Mouse (Mus musculus) mouse embryonic stem cell (cell line): ENCODE data around the gene C1qtnf5.

ENCODE experiments used
- in situ Hi-C, 2 experiments: fragments of 300-500 bp; cut with MboI; formaldehyde crosslinking; loops; 1 replicate in 1 of 2; 3 replicates in 1 of 2; pipeline ENCODE4 v1.14.3; 2019 to 2020; ENCODE audit warnings: low sequenced_read_pairs in 2 of 2, low pct_unique_long_range_greater_than_20kb in 1 of 2, mixed read lengths in 1 of 2; ENCODE audit not compliant: unreplicated experiment in 1 of 2

The C1qtnf5 gene

DNA sequence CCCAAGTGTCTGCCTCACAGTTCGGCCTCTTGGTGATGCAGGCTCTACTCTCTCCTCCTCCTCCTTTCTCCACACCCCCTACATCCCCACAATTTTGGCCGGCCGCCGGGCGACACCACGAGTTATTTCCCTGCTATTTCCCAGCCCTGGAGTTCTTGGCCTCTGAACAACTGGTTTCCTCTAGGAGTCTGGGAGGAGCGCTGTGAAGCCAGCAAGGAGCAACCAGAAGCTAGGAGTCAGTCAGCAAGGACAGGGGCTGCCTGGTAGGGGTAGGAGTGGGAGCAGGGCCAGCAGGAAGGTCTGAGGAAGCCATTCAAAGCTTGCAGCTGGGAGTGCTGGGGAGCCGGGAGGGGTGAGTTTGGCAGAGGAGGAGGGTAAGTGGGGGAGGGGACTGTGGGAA, at the start of gene C1qtnf5:
Gene C1qtnf5 (plus strand): TSS at position 136 of the 400 bp plus-strand sequence.
- in situ Hi-C loops, result no loop called here

DNA sequence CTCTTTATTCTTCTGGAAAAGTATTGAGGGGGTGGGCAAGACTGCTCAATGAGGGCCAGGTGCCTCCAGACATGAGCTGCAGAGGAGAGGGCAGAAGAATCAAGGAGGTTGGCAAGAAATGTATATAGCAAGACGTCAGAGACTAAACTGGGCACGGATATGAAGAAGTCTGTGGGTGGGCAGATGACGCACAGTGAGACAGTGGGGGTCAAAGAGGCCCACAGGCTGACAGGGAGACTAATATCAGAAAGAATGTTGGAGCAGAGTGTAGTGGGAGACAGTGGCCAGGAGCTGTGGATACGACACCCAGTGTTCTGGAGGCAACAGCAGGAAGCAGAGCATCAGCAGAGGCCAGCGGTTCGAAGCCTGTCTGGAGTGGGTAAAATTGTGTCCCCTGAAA, 48.4 kb upstream of the C1qtnf5 start:
- in situ Hi-C loops, result loop anchor here in 1 of 2 experiments (10.0 kb wide), 1 partner anchor 64 kb away; no protein-coding TSS in a partner anchor

DNA sequence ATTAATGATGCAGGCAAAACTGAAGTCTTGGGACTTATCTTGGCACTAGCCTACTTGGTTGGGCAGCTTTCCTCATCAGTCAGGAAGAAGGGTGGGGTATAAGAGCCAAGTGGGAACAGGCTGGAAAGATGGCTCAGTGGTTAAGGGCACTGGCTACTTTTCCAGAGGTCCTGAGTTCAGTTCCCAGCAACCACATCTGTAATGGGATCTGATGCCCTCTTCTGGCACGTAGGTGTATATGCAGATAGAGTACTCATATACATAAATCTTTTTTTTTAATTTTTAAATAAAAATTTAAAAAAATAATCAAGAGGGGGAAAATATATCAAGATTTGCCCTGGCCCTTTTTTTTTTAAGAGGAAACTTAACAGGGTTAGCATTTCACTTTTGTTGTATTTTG, 41.9 kb upstream of the C1qtnf5 start:
- in situ Hi-C loops, result no loop called here

DNA sequence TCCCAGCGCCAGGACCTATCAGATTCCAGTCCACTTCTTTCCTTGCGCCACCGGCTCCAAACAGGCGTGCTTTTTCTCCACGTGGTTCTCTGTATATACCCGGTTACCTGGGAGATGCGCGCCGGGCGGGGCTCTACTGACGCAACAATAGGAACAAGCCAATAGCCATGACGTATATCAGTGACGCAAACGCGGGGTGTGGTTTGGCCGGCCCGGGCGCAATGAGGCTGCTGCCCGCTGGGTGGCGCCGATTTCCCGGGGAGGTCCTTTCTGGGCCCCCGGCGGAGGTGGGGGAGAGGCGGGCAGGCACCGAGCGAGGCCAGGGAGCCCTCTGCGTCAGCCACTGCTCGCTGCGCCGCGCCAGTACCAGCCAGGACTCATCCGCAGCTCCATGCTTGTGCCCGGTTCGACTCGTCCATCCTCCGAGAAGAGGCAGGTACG, 40.2 kb upstream of the C1qtnf5 start, which contains the start of gene Usp2:
Gene Usp2 (plus strand): TSS at position 237 of the 441 bp plus-strand sequence.
- in situ Hi-C loops, result no loop called here

DNA sequence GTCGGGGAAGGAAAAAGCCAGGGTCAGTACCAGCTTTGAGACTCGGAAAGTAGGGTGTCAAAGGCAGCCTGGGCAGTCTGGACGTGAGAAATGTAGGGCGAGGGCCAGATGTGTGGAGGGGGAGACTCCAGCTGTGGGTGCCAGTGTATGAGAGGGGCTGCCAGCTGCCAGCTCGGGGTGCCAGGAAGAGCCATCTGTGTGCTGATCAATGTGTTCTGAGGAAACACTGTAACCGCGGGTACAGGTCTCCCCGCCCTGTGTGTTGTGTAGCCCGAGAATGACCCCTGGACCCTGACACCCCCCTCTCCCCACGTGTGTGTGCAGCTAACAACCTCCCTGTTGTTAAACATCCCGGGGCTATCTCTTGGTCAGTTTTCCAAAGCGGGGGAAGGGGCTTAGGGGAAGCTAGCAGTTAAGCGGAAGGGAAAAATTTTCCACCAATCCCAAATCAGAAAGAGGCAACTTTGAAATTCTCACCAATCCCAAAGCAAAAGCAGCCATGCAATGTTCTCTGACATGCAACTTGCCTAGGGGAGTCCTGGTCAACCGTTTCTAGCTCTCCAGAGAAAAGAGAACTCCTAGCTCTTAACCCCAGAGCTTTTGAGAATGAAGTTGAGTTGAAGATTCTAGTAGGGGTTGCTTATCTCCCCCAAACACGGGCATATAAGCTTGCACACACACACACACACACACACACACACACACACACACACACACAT, 39.6 kb upstream of the C1qtnf5 start:
- in situ Hi-C loops, result no loop called here

DNA sequence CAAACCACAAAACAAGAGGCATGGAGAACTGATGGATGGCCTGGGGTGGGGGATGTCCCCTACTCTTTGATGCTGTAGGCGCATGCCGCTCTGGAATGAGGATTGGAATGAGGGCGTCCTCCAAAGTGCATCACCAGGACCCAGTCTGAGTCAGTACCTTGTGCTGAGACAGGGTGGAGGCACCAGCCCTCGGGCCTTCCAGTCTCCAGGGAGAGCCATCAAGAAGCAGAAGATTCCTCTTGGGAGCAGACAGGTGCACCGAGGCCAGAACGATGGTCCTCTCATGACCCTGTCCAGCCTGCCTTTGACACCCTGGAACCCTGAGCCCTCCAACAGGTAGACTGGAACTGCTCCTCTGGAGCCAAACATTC, 39.1 kb upstream of the C1qtnf5 start:
- in situ Hi-C loops, result no loop called here

DNA sequence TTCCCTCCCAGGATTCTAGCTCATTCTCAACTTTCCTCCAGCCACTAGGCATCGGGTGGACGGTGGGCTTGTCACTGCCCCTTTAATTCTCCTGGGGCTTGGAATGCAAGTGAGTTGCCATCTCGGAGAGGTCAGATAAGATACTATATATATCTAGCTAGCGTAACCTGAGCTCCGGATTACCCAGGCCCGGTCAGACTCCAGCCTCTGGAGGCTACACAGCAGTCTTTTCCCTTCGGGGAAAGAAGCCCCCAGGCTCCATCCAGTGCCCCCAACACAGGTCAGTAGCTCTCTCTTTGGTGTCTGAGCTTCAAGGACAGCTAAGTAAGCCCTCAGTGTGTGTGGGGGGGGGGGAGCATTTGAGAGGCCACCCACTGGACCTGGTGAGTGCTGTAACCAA, 37.8 kb upstream of the C1qtnf5 start:
- in situ Hi-C loops, result no loop called here

DNA sequence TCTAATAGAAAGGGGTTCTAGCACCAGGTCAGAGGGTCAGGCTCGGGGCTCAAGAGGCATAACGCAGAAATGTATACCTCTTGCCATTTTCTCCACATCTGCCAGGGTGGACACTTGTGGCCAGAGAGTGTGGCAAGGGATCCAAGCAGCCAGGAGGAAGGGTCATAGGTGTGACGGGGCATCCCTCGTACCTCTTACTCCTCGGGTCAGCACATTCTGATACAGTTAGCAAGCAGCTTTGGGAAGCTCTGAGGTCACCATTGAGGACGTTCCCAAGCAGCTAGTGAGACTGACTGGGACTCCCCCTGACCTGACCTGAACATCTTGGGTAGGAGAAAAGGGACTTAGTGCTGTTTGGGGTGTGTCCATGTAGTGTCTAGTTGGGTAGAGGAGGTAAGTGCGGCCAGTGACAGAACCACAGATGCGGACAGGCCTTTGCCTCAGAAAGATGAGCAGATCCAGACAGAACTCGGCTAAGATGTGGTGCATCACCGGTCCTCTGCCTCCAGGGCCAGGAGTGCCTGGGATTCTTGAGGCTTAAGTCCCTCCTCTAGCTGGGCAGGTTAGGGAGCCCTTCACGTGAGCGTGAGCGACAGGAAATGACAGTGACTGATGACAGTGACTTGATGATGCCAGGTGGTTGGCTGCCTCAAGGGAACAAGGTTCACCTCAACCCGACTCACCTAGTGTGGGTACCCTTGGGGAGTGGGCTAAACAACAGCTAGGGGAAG, 36.8 kb upstream of the C1qtnf5 start:
- in situ Hi-C loops, result no loop called here

DNA sequence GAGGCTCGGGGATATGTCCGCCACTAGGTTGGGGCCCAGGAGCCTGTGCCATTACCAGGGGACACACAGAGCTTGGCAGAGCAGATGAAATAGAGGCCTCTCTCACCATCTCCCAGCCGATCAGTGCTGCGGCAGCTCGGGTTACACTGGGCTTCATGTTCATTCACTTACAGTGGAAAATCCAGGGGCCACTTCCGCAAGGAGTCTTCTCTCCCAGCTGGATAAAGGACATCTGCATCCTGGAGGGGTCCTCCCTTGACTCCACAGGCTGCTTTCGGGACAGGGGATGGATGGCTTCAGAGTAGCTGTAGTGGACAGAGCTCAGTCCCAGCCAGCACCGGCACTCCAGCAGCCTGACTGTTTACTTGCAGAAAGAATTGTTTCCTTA, 36.2 kb upstream of the C1qtnf5 start:
- in situ Hi-C loops, result no loop called here

DNA sequence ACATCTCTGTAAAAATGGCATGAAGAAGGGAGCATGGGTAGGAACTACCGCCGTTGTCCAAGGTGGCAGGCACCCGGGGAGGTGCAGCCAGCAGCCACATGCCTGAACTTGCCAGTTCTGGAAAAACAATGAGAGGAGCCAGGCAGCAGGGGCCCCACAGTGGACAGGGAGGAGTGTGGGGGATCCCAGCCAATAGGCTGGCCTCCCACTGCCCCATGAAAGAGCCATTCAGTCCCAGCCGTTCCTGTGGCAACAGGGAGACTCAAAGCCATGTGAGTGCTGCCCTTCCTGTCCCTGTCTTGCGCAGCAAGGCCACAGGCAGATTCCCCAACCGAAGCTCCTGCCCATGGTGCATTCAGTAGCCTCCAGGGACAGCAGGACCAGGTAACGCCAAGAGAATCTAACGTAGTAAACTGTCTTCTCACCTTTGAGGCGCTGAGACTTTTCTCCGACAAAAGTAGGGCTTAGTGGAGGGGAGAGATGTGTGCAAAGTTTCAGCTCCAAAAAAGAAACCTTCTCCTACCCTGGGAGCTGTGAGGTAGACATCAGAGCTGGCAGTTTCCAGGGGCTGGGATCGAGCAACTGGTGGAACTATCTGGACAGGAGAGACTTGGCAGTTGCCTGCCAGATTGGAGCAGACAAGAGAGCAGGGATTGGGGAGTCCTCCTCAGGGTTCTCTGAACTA, 35.0 kb upstream of the C1qtnf5 start:
- in situ Hi-C loops, result no loop called here

DNA sequence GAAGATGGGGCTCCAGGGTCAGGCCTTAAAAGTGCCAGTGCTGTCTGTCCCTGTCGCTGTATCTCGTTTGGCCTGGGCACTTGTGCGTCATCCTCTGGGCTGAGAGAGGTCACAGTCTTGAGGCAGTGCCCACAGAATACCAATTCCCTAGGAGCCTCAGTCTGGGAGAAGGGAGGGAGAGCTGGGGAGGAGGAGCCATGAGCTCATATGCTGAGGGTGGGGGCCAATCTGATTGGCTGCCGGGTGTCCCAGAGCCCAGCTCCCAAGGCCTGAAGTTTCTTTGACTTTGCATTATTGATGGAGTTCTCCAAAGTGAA, 34.5 kb upstream of the C1qtnf5 start:
- in situ Hi-C loops, result no loop called here

DNA sequence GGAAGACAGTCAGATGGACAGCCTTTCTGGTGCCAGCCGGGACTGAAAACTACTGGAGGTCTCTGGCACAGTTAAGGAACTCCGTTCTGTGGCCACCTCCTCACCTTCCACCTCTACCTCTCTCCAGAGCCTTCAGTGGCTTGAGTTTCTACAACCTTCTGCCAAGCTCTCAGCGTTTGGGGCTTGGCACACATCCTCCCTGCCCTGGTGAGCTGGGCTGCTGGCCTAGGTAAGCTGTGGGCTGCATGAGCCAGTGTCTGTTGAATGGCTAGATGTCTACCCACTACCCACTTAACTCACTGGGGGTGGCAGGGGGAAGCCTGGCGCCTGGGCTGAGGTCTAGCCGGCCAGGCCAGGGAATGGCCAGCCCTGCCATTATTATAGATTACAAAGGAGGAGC, 33.9 kb upstream of the C1qtnf5 start:
- in situ Hi-C loops, result no loop called here

DNA sequence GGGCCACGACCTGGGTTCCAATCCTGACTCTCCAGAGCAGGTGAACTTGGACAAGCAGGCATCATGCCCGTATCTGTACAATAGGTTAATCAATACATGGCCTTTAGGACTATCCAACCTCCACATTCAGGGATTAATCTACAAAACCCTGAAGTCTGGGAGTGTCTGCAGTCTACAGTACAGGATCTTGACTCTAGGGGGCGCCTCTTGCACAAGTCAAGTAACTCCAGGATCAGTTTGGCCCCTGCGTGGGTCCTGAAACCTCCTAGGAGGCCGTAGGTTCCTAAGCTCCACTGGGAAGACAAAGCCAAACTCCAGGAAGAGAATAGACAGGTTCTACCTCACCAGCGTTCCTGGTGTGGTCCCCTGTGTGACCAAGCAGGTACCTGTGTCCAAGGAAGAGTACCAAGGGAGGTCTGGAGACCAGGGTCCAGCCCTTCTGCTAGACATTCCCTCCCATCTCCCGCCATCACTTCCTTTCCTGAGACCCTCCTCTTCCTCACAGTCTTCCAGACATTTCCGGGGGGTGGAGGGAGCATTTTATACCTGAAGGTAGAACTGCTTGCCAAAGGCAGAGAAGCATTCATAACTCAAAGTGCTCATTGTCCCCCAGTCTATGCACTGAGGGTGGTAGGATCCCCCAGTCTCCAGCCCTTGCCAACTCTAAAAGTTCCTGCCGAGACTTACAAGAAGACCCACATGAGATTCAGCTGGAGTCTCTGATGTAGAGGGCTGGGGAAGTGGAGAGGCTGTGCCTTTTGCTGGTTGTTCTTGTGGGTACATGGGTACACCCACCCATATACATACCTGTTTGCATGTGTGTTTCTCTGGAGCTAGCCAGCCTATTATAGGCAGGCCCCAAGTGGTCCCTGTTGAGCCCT, 32.4 kb upstream of the C1qtnf5 start:
- in situ Hi-C loops, result no loop called here

DNA sequence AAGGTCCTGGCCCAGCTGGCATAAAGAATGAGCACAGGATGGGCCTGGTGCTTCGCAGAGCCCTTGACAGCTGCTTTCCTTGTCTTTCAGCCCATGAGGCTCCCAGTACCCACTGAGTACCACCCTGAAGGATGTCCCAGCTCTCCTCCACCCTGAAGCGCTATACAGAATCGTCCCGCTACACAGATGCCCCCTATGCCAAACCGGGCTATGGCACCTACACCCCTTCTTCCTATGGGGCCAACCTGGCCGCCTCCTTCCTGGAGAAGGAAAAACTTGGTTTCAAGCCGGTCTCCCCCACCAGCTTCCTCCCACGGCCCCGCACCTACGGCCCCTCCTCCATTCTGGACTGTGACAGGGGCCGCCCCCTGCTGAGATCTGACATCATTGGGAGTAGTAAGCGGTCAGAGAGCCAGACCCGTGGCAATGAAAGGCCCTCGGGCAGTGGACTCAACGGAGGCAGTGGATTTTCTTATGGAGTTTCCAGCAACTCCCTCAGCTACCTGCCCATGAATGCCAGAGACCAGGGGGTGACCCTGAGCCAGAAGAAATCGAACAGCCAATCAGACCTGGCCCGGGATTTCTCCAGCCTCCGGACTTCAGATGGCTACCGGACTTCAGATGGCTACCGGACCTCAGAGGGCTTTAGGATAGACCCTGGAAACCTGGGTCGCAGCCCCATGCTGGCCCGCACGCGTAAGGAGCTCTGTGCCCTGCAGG, 31.6 kb upstream of the C1qtnf5 start:
- in situ Hi-C loops, result no loop called here

DNA sequence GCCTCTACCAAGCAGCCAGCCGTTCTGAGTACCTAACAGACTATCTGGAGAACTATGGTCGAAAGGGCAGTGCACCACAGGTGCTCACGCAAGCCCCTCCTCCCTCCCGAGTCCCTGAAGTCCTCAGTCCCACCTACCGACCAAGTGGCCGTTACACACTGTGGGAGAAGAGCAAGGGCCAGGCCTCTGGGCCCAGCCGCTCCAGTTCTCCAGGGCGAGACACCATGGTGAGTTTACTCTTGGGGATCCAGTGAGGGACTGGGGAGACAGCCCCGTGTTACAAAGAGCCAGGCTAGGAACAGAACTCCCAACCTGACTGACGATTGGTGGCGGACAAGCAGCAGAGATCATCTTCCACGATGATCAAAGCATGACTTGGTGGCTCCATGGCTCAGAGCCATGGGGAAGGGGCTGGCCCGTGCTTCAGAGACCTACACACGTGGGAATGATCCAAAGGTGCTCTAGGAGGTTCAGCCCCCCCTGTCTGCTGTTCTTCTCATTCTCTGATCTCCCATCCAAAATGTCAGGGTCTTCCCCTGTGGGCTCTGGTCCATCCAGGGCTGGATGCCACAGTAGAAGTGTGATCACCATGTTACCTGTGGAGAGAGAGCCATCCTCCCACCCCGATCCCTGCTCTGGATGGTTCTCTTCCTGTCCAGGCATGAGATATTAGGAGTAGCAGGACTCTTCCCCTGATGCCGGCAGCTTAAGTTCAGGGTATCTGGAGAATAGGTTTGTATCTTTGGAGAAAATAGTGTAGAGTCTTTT, 30.9 kb upstream of the C1qtnf5 start:
- in situ Hi-C loops, result no loop called here

DNA sequence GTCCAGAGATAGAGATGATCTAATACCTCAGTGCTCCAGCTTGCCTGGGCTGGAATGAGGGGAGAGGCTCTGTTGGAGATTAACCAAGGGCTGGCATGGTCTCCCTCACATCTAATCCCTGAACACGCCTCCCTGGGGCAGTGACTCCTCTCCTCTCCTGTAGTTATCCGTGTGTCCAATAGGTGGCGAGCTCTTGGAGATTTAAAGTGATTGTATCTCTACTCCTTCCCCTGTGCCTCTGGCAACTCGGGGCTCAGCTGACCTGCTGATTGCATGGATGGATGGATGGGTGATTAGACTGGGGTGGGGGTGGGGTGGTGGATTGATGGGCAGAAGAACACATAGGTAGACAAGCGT, 30.3 kb upstream of the C1qtnf5 start:
- in situ Hi-C loops, result no loop called here

DNA sequence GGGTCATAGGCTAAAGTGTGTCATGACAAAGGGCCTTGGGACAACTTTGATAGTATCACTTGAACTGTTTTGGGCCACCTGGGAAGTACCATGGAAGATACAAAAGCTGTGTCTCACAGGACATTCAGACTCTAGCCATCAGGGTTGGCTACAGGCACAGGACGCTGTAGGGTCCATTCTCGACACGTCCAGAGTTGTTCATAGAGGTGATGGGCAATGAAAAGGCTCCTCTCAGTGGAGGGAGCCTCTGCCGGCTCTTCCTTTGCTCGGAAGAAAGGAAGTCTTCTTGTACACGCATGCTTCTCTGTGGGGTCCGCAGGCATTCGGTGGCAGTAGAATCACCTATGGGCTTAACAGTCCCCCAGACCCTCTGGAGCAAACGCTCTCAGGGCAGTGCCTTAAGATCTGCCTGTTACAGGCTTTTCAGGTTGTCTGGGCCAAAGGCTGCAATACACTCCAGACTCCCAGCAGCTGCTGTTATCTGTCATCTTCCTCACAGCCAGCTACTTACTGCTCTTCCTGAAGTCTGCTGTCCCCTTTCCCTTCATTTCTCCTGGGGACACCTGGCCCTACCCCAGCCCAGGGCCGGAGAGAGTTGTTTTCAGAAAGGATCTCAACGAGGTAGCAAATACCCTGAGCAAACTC, 29.7 kb upstream of the C1qtnf5 start:
- in situ Hi-C loops, result no loop called here
